Mouse (Mus musculus) kidney, embryonic 14.5 days (tissue): ENCODE measurements at regions not wholly inside any gene's neighbourhood (a gene's known extent, or its start where the extent isn't known, plus 50 kb on each side); places are given as distances from the start of the nearest gene placed in this dataset.

Experiments used
- ATAC-seq: fragments of 200-750 bp; cut with Nextera tagmentation; 2 replicates; pipeline ENCODE4 v1.8.0; 2017; ENCODE audit warnings: moderate number of reproducible peaks, mild to moderate bottlenecking, moderate TSS enrichment, moderate library complexity; ENCODE audit not compliant: low FRiP score, low TSS enrichment
- H3K27ac ChIP-seq: fragments of 300-500 bp; sonication (generic); 2 replicates; pipeline ENCODE4 v1.5.1; 2014; ENCODE audit warnings: low read depth, mild to moderate bottlenecking, low read length, moderate library complexity, mixed read lengths
- H3K27me3 ChIP-seq: fragments of 300-500 bp; sonication (generic); 2 replicates; pipeline ENCODE4 v1.6.1; 2014; ENCODE audit warnings: mild to moderate bottlenecking, low read length; ENCODE audit not compliant: control insufficient read depth, insufficient read depth
- H3K36me3 ChIP-seq: fragments of 300-500 bp; sonication (generic); 2 replicates; pipeline ENCODE4 v1.6.1; 2014; ENCODE audit warnings: low read length, mixed read lengths; ENCODE audit not compliant: control insufficient read depth, insufficient read depth
- H3K4me1 ChIP-seq: fragments of 300-500 bp; sonication (generic); 2 replicates; pipeline ENCODE4 v1.6.1; 2014; ENCODE audit warnings: low read length, mixed read lengths; ENCODE audit not compliant: control insufficient read depth, insufficient read depth
- H3K4me2 ChIP-seq: fragments of 300-500 bp; sonication (generic); replicated peaks from 2 replicates; pipeline ENCODE4 v1.6.1; 2014; ENCODE audit warnings: low read depth, mild to moderate bottlenecking, low read length
- H3K4me3 ChIP-seq: fragments of 300-500 bp; sonication (generic); 2 replicates; pipeline ENCODE4 v1.5.1; 2014; ENCODE audit warnings: mild to moderate bottlenecking, low read length
- H3K9ac ChIP-seq: fragments of 300-500 bp; sonication (generic); 2 replicates; pipeline ENCODE4 v1.6.1; 2014; ENCODE audit warnings: low read depth, mild to moderate bottlenecking, low read length, moderate library complexity
- H3K9me3 ChIP-seq: fragments of 300-500 bp; sonication (generic); 2 replicates; pipeline ENCODE4 v1.6.1; 2016; ENCODE audit warnings: low read length; ENCODE audit not compliant: control insufficient read depth
- WGBS: fragments of 180-500 bp; shearing (Covaris S2); extraction: QIAGEN DNeasy Blood & Tissue Kit; methylation state at CpG from one replicate; pipeline ENCODE4 v1.1.7; 2014; 5-methylcytosine and 5-hydroxymethylcytosine counted together

GRCm38 (mm10) chr12:7875454-7875853, 102.0 kb upstream of the Apob start:
- Histone ChIP-seq H3K4me1 (no peaks in the 10 kb centered on the region), H3K27ac (no peak overlapping the region), H3K4me3 (no peak overlapping the region), H3K27me3 (no peaks in the 10 kb centered on the region), H3K36me3 (no peaks in the 10 kb centered on the region), H3K9me3 (no peaks in the 10 kb centered on the region), H3K4me2 (no peak overlapping the region), H3K9ac (no peak overlapping the region)
- 69% methylated on average over 2 of the region's 2 CpGs for WGBS
- no peak for ATAC-seq

GRCm38 (mm10) chr12:7876302-7877063, 101.0 kb upstream of the Apob start:
- H3K9me3 ChIP-seq, result no peaks in the 10 kb centered on the region
- H3K9ac ChIP-seq, result no peak overlapping the region
- no peaks in the 10 kb centered on the region for H3K36me3 ChIP-seq
- H3K27me3 ChIP-seq, result no peaks in the 10 kb centered on the region
- no peak overlapping the region for H3K27ac ChIP-seq
- H3K4me2 ChIP-seq, result no peak overlapping the region
- H3K4me1 ChIP-seq, result no peaks in the 10 kb centered on the region
- WGBS, result 87% methylated on average over 11 of the region's 11 CpGs
- no peak for ATAC-seq
- H3K4me3 ChIP-seq, result no peak overlapping the region

- Histone ChIP-seq H3K9ac (no peak overlapping the region), H3K4me3 (no peak overlapping the region), H3K27ac (no peak overlapping the region), H3K4me1 (no peaks in the 10 kb centered on the region), H3K9me3 (no peaks in the 10 kb centered on the region), H3K4me2 (no peak overlapping the region), H3K27me3 (no peaks in the 10 kb centered on the region), H3K36me3 (no peaks in the 10 kb centered on the region)
- no peak for ATAC-seq
- 80% methylated on average over 5 of the region's 5 CpGs for WGBS
Observed at GRCm38 (mm10) chr12:7878761-7879160, 98.7 kb upstream of the Apob start.

- Histone ChIP-seq H3K4me2 (no peak overlapping the region), H3K27ac (no peak overlapping the region), H3K36me3 (no peaks in the 10 kb centered on the region), H3K27me3 (no peaks in the 10 kb centered on the region), H3K9ac (no peak overlapping the region), H3K4me1 (no peaks in the 10 kb centered on the region), H3K9me3 (no peaks in the 10 kb centered on the region), H3K4me3 (no peak overlapping the region)
- WGBS, result 55% methylated on average over 2 of the region's 2 CpGs
- no peak for ATAC-seq
Observed at GRCm38 (mm10) chr12:7896156-7896555, 81.3 kb upstream of the Apob start.

- H3K4me2 ChIP-seq, result no peak overlapping the region
- H3K36me3 ChIP-seq, result no peaks in the 10 kb centered on the region
- WGBS, result 91% methylated on average over 2 of the region's 2 CpGs
- H3K4me3 ChIP-seq, result no peak overlapping the region
- H3K4me1 ChIP-seq, result no peaks in the 10 kb centered on the region
- H3K27me3 ChIP-seq, result no peaks in the 10 kb centered on the region
- no peak overlapping the region for H3K9ac ChIP-seq
- ATAC-seq, result no peak
- H3K27ac ChIP-seq, result no peak overlapping the region
- no peaks in the 10 kb centered on the region for H3K9me3 ChIP-seq
Observed at GRCm38 (mm10) chr12:7905329-7905728, 72.1 kb upstream of the Apob start.

GRCm38 (mm10) chr12:7906831-7907230, 70.6 kb upstream of the Apob start:
- H3K4me3 ChIP-seq, result no peak overlapping the region
- H3K27ac ChIP-seq, result no peak overlapping the region
- no peak for ATAC-seq
- no peaks in the 10 kb centered on the region for H3K4me1 ChIP-seq
- 55% methylated on average over 2 of the region's 2 CpGs for WGBS
- no peak overlapping the region for H3K4me2 ChIP-seq
- no peak overlapping the region for H3K9ac ChIP-seq
- no peaks in the 10 kb centered on the region for H3K36me3 ChIP-seq
- H3K9me3 ChIP-seq, result no peaks in the 10 kb centered on the region
- no peaks in the 10 kb centered on the region for H3K27me3 ChIP-seq

GRCm38 (mm10) chr12:7909746-7910360, 67.6 kb upstream of the Apob start:
- Histone ChIP-seq H3K36me3 (no peaks in the 10 kb centered on the region), H3K9ac (no peak overlapping the region), H3K9me3 (no peaks in the 10 kb centered on the region), H3K4me3 (no peak overlapping the region), H3K4me2 (no peak overlapping the region), H3K27me3 (no peaks in the 10 kb centered on the region), H3K4me1 (no peaks in the 10 kb centered on the region), H3K27ac (no peak overlapping the region)
- ATAC-seq, result no peak
- WGBS, result 69% methylated on average over 9 of the region's 9 CpGs

- no peak for ATAC-seq
- no peaks in the 10 kb centered on the region for H3K36me3 ChIP-seq
- no peaks in the 10 kb centered on the region for H3K9me3 ChIP-seq
- no peak overlapping the region for H3K9ac ChIP-seq
- H3K27me3 ChIP-seq, result no peaks in the 10 kb centered on the region
- no peak overlapping the region for H3K4me2 ChIP-seq
- H3K27ac ChIP-seq, result no peak overlapping the region
- 61% methylated on average over 2 of the region's 2 CpGs for WGBS
- no peak overlapping the region for H3K4me3 ChIP-seq
- H3K4me1 ChIP-seq, result no peaks in the 10 kb centered on the region
Observed at GRCm38 (mm10) chr12:7910509-7910908, 66.9 kb upstream of the Apob start.

- Histone ChIP-seq H3K4me3 (no peak overlapping the region), H3K36me3 (no peaks in the 10 kb centered on the region), H3K27me3 (no peaks in the 10 kb centered on the region), H3K4me2 (no peak overlapping the region), H3K9ac (no peak overlapping the region), H3K4me1 (no peaks in the 10 kb centered on the region), H3K9me3 (no peaks in the 10 kb centered on the region), H3K27ac (no peak overlapping the region)
- 88% methylated on average over 1 of the region's 1 CpGs for WGBS
- ATAC-seq, result no peak
Observed at GRCm38 (mm10) chr12:7918385-7918784, 59.1 kb upstream of the Apob start.
